Mouse (Mus musculus) stomach, postnatal 0 days (tissue): ENCODE measurements at regions not wholly inside any gene's neighbourhood (a gene's known extent, or its start where the extent isn't known, plus 50 kb on each side); places are given as distances from the start of the nearest gene placed in this dataset.

Experiments used
- CTCF ChIP-seq: IDR thresholded peaks from 2 replicates; pipeline ENCODE4 v1.5.1; 2016; ENCODE audit warnings: antibody characterized with exemption, low read depth, mild to moderate bottlenecking, moderate library complexity
- EP300 ChIP-seq: optimal IDR thresholded peaks from 2 replicates; pipeline ENCODE3; 2016; ENCODE audit warnings: antibody characterized with exemption

- TF ChIP-seq CTCF: no peak
- no peak for TF ChIP-seq EP300
Observed at GRCm38 (mm10) chr11:91342629-91343028, 234.7 kb downstream of the Kif2b start.
